Mouse (Mus musculus) CH12.LX (cell line): ENCODE results near the gene Fli1. TPM values are rescaled to one million over a fixed set of nuclear protein-coding genes. Genes with fewer than 3 reads are reported as not detected.

Experiments
- DNase-seq: peaks from one replicate; pipeline ENCODE4 v3.0.0-alpha.2; 2013; ENCODE audit errors: extremely low read depth
- H3K27ac ChIP-seq: 2 replicates; pipeline ENCODE4 v1.5.1; 2012; ENCODE audit warnings: low read depth, mild to moderate bottlenecking, control low read depth, moderate library complexity; ENCODE audit not compliant: insufficient read depth
- H3K27me3 ChIP-seq: replicated peaks from 2 replicates; pipeline ENCODE3; 2012; ENCODE audit warnings: inconsistent platforms
- H3K36me3 ChIP-seq, 2 experiments: replicated peaks in 1 of 2; 2 replicates each; pipeline versions ENCODE3 to v1.6.1; 2012; ENCODE audit warnings: inconsistent platforms in 1 of 2, low read length in 1 of 2, mild to moderate bottlenecking in 1 of 2, mixed read lengths in 1 of 2, moderate library complexity in 1 of 2; ENCODE audit not compliant: control insufficient read depth in 1 of 2, insufficient read depth in 1 of 2
- H3K4me1 ChIP-seq, 2 experiments: 2 replicates each; pipeline ENCODE4 v1.6.1; 2012; ENCODE audit warnings: inconsistent platforms in 1 of 2, moderate library complexity in 1 of 2; ENCODE audit not compliant: insufficient read depth in 2 of 2, control insufficient read depth in 1 of 2
- H3K4me2 ChIP-seq: 2 replicates; pipeline ENCODE4 v1.6.1; 2012; ENCODE audit warnings: low read depth, mild to moderate bottlenecking, control low read depth; ENCODE audit not compliant: poor library complexity, insufficient read depth, severe bottlenecking
- H3K4me3 ChIP-seq, 3 experiments: fragments of 150-350 bp in 1 of 3; sonication (generic) in 1 of 3; replicated peaks in 1 of 3; 2 replicates each; pipeline versions ENCODE3 to v1.5.1; 2011 to 2012; ENCODE audit warnings: low read depth in 2 of 3, low read length in 2 of 3, mild to moderate bottlenecking in 2 of 3, moderate library complexity in 2 of 3, control low read depth in 1 of 3, improper control_type of control experiment in 1 of 3, inconsistent platforms in 1 of 3, mixed read lengths in 1 of 3; ENCODE audit not compliant: poor library complexity in 1 of 3
- H3K79me2 ChIP-seq: replicated peaks from 2 replicates; pipeline ENCODE4 v1.6.1; 2012; ENCODE audit warnings: mild to moderate bottlenecking, moderate library complexity; ENCODE audit not compliant: control insufficient read depth, poor library complexity, insufficient read depth, severe bottlenecking; ENCODE audit errors: extremely low read depth
- H3K9ac ChIP-seq: 2 replicates; pipeline ENCODE4 v1.6.1; 2012; ENCODE audit warnings: low read depth, mild to moderate bottlenecking, control low read depth, moderate library complexity; ENCODE audit not compliant: insufficient read depth
- H3K9me3 ChIP-seq: replicated peaks from 2 replicates; pipeline ENCODE3; 2012; ENCODE audit warnings: low read length, inconsistent platforms, mixed read lengths
- BHLHE40 ChIP-seq: IDR thresholded peaks from 2 replicates; pipeline ENCODE4 v1.6.1; 2011; ENCODE audit warnings: mild to moderate bottlenecking, low read depth, low read length, improper control_type of control experiment
- CHD2 ChIP-seq: IDR thresholded peaks from 2 replicates; pipeline ENCODE4 v1.6.1; 2011; ENCODE audit warnings: low read length, improper control_type of control experiment
- CTCF ChIP-seq, 2 experiments: IDR thresholded peaks in 1 of 2; conservative IDR thresholded peaks in 1 of 2; 2 replicates each; pipeline ENCODE4 v1.5.1; 2011 to 2012; ENCODE audit warnings: low read depth in 2 of 2, low read length in 2 of 2, improper control_type of control experiment in 1 of 2, inconsistent platforms in 1 of 2, mild to moderate bottlenecking in 1 of 2, moderate library complexity in 1 of 2
- E2F4 ChIP-seq: IDR thresholded peaks from 2 replicates; pipeline ENCODE4 v1.6.1; 2011; ENCODE audit warnings: low read depth, low read length, improper control_type of control experiment; ENCODE audit not compliant: insufficient replicate concordance
- ELF1 ChIP-seq: IDR thresholded peaks from 2 replicates; pipeline ENCODE4 v1.6.1; 2014; ENCODE audit warnings: low read depth, mild to moderate bottlenecking, inconsistent platforms, low read length, improper control_type of control experiment
- EP300 ChIP-seq: IDR thresholded peaks from 2 replicates; pipeline ENCODE4 v1.6.1; 2011; ENCODE audit warnings: low read length, improper control_type of control experiment
- ETS1 ChIP-seq: conservative IDR thresholded peaks from 2 replicates; pipeline ENCODE4 v1.6.1; 2012; ENCODE audit warnings: low read depth, mild to moderate bottlenecking, inconsistent platforms, low read length, improper control_type of control experiment, moderate library complexity
- HCFC1 ChIP-seq: IDR thresholded peaks from 2 replicates; pipeline ENCODE4 v1.6.1; 2012; ENCODE audit warnings: low read depth, mild to moderate bottlenecking, inconsistent platforms, low read length, improper control_type of control experiment
- IRF4 ChIP-seq: IDR thresholded peaks from 2 replicates; pipeline ENCODE4 v1.6.1; 2014; ENCODE audit warnings: low read depth, mild to moderate bottlenecking, inconsistent platforms, low read length, improper control_type of control experiment
- JUN ChIP-seq: IDR thresholded peaks from 2 replicates; pipeline ENCODE4 v1.6.1; 2011; ENCODE audit warnings: low read depth, mild to moderate bottlenecking, low read length, improper control_type of control experiment, moderate library complexity; ENCODE audit not compliant: insufficient read depth
- JUND ChIP-seq: conservative IDR thresholded peaks from 2 replicates; pipeline ENCODE4 v1.6.1; 2011; ENCODE audit warnings: low read depth, low read length, improper control_type of control experiment
- MAFK ChIP-seq: IDR thresholded peaks from 2 replicates; pipeline ENCODE4 v1.6.1; 2011; ENCODE audit warnings: low read length, improper control_type of control experiment; ENCODE audit not compliant: insufficient replicate concordance
- MAX ChIP-seq: IDR thresholded peaks from 2 replicates; pipeline ENCODE4 v1.6.1; 2011; ENCODE audit warnings: low read length, improper control_type of control experiment
- MAZ ChIP-seq: IDR thresholded peaks from 2 replicates; pipeline ENCODE4 v1.6.1; 2012; ENCODE audit warnings: low read depth, mild to moderate bottlenecking, inconsistent platforms, low read length, improper control_type of control experiment, moderate library complexity
- MXI1 ChIP-seq: IDR thresholded peaks from 2 replicates; pipeline ENCODE4 v1.6.1; 2011; ENCODE audit warnings: mild to moderate bottlenecking, low read depth, low read length, improper control_type of control experiment
- MYC ChIP-seq: IDR thresholded peaks from 2 replicates; pipeline ENCODE4 v1.6.1; 2011; ENCODE audit warnings: low read depth, mild to moderate bottlenecking, improper control_type of control experiment, low read length
- NELFE ChIP-seq: IDR thresholded peaks from 2 replicates; pipeline ENCODE4 v1.6.1; 2011; ENCODE audit warnings: low read depth, low read length, improper control_type of control experiment
- NRF1 ChIP-seq: IDR thresholded peaks from 2 replicates; pipeline ENCODE4 v1.6.1; 2014; ENCODE audit warnings: low read depth, mild to moderate bottlenecking, inconsistent platforms, low read length, improper control_type of control experiment, moderate library complexity
- PAX5 ChIP-seq: IDR thresholded peaks from 2 replicates; pipeline ENCODE4 v1.6.1; 2012; ENCODE audit warnings: low read length, inconsistent platforms, mixed read lengths
- POLR2A ChIP-seq: IDR thresholded peaks from 2 replicates; pipeline ENCODE4 v1.6.1; 2011; ENCODE audit warnings: low read depth, mild to moderate bottlenecking, improper control_type of control experiment, low read length
- RAD21 ChIP-seq: IDR thresholded peaks from 2 replicates; pipeline ENCODE4 v1.6.1; 2011; ENCODE audit warnings: low read depth, mild to moderate bottlenecking, low read length, improper control_type of control experiment, moderate library complexity
- RCOR1 ChIP-seq: conservative IDR thresholded peaks from 2 replicates; pipeline ENCODE4 v1.6.1; 2012; ENCODE audit warnings: low read depth, mild to moderate bottlenecking, inconsistent platforms, low read length, improper control_type of control experiment
- SMC3 ChIP-seq: IDR thresholded peaks from 2 replicates; pipeline ENCODE4 v1.6.1; 2011; ENCODE audit warnings: low read depth, low read length, improper control_type of control experiment
- TCF12 ChIP-seq: IDR thresholded peaks from 2 replicates; pipeline ENCODE4 v1.6.1; 2014; ENCODE audit warnings: low read depth, mild to moderate bottlenecking, inconsistent platforms, low read length, improper control_type of control experiment
- UBTF ChIP-seq: IDR thresholded peaks from 2 replicates; pipeline ENCODE4 v1.6.1; 2012; ENCODE audit warnings: low read depth, mild to moderate bottlenecking, inconsistent platforms, low read length, improper control_type of control experiment, moderate library complexity
- USF2 ChIP-seq: conservative IDR thresholded peaks from 2 replicates; pipeline ENCODE4 v1.6.1; 2011; ENCODE audit warnings: low read depth, low read length, improper control_type of control experiment
- ZC3H11A ChIP-seq: IDR thresholded peaks from 2 replicates; pipeline ENCODE4 v1.6.1; 2012; ENCODE audit warnings: low read depth, mild to moderate bottlenecking, inconsistent platforms, low read length, improper control_type of control experiment
- ZKSCAN1 ChIP-seq: IDR thresholded peaks from 2 replicates; pipeline ENCODE4 v1.6.1; 2012; ENCODE audit warnings: low read depth, inconsistent platforms, low read length, improper control_type of control experiment, borderline replicate concordance
- ZMIZ1 ChIP-seq: IDR thresholded peaks from 2 replicates; pipeline ENCODE4 v1.6.1; 2012; ENCODE audit warnings: low read depth, mild to moderate bottlenecking, inconsistent platforms, low read length, improper control_type of control experiment
- ZNF384 ChIP-seq: IDR thresholded peaks from 2 replicates; pipeline ENCODE4 v1.6.1; 2012; ENCODE audit warnings: low read depth, low read length, improper control_type of control experiment, inconsistent platforms
- dilution Hi-C: fragments of 300-500 bp; cut with MboI; formaldehyde crosslinking; loops from 2 replicates; pipeline ENCODE4 v1.14.3; 2020; ENCODE audit warnings: low sequenced_read_pairs; ENCODE audit not compliant: extremely low pct_unique_long_range_greater_than_20kb, extremely low pct_ligation_motif_present
- in situ Hi-C: fragments of 300-500 bp; cut with MboI; formaldehyde crosslinking; loops from 3 replicates; pipeline ENCODE4 v1.14.3; 2019; ENCODE audit warnings: low sequenced_read_pairs, low pct_ligation_motif_present, low pct_unique_long_range_greater_than_20kb, mixed read lengths
- polyA plus RNA-seq: library from polyadenylated mRNA; unstranded; fragments of >175 nt; gene quantifications from 2 replicates; pipeline ENCODE4 v1.2.1, GENCODE M21; 2012; ENCODE audit warnings: low read depth; ENCODE audit not compliant: insufficient read length
- total RNA-seq, 2 experiments: library from RNA; depleted of rRNA; stranded (reverse); fragments of 300-350 nt in 1 of 2; fragments of >200 nt in 1 of 2; gene quantifications; 2 replicates each; pipeline ENCODE4 v1.2.3; 2012 to 2014

Gene Fli1
- total and polyA plus RNA-seq, 3 experiments, result 20.3 to 29.3 (median 20.8) TPM

DNA sequence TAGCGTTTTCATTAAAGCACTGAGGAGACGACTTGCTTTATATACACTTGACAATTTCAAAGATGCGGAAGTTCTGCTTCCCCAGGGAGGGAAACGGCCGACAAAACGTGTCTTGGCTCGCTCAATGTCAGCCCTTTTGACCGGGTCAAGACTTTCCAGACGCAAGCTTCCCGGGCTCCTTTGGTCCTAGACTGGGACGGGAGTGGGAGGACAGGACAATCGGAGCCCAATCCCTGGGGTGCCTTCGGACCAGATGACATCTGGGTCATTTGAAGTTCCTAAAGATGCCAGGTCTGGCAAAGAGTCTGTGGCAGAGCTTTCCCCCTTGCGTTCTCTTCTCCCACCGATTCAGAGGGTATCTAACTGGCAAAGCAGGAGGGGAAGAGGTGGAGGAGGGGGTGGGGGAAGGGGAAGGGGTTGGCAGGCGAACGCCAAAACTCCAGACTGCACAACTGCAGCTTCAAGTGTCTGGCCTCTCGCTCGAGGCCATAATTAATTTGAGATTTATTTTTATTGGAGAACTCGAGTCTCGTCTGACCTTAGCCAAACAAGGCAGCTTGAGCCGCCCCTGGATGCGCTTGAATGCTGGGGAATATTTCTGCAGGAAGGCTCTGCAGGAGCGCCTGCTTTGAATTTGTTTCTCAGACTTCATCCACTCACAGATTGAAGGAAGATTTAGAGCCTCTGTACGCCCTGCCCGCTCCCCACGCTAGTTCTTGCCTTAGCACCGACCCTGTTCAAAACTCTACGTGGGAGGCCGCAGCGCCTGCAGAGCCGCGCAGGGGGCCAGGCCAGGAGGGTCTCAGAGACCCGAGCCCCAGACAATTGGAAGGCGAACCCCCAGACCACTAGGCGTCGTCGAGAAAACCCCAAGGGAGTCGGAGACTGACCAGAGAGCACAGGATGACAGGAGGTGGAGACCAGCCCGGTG lies 2.3 kb upstream of the Fli1 start:
- no peaks in the 10 kb centered on the region for H3K36me3 ChIP-seq
- dilution Hi-C loops, result no loop called here
- H3K4me1 ChIP-seq, result peaks cover 0 to 25% of the 10 kb centered on the region in 2 experiments; a peak in 2 of 4 replicates
- no peak overlapping the region for H3K4me3 ChIP-seq
- H3K9me3 ChIP-seq, result peaks cover 6% of the 10 kb centered on the region
- no peak for TF ChIP-seq ZNF384
- no peak for TF ChIP-seq RAD21
- no peak for TF ChIP-seq POLR2A
- no peak for TF ChIP-seq HCFC1
- no peak for TF ChIP-seq SMC3
- no peak for TF ChIP-seq RCOR1
- TF ChIP-seq JUN, result no peak
- TF ChIP-seq E2F4, result no peak
- no peak for TF ChIP-seq MAZ
- no peak for TF ChIP-seq JUND
- no peak for TF ChIP-seq CTCF (conservative IDR thresholded peaks at IDR 0.05 in 1 of 2, IDR thresholded peaks at IDR 0.05 in 1 of 2; ENCODE audit: low read depth in 2 of 2, low read length in 2 of 2)
- no peak for TF ChIP-seq NELFE
- no peak for TF ChIP-seq MXI1
- no peak for TF ChIP-seq ZC3H11A
- no peak for TF ChIP-seq USF2
- TF ChIP-seq ZMIZ1, result no peak
- TF ChIP-seq EP300, result no peak
- no peak for TF ChIP-seq PAX5
- no peak for TF ChIP-seq NRF1
- TF ChIP-seq MYC, result no peak
- H3K79me2 ChIP-seq, result peaks cover 7% of the 10 kb centered on the region
- no peak overlapping the region for H3K4me2 ChIP-seq
- no peaks in the 10 kb centered on the region for H3K27me3 ChIP-seq
- no peak for DNase-seq
- in situ Hi-C loops, result no loop called here
- H3K27ac ChIP-seq, result no peak overlapping the region
- no peak overlapping the region for H3K9ac ChIP-seq

DNA sequence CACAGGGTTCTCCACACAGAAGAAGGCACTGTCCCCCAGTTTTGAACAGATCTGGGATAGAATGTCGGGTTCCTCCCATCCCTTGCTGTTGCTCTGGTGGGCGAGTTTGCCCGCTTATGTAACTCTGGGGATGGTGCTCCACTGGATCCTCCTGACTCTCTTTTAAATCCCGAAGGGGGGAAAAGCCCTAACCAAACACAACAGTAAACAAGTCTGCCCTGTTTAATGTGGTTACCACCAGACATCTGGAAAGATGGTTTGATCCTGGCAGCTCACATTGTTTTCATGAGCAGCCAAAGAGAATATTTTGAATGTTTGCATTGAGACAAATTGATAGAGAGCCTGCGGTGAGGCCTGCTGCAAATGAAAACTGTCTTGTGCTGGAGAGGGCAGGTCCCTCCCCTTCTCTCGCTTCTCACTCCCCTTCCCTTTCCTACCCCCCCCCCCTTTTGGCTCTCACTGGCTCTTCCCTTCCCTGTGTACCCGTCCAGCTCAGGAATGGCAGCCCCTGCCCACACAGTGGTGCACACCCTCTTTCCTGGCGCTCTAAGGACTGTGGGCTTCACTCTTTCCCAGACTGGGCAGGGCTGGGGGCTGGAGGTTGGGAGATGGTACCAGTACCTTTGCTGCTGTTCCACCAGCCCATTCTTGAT lies 1.4 kb upstream of the Fli1 start:
- Histone ChIP-seq H3K9me3 (peaks cover 6% of the 10 kb centered on the region), H3K4me3 (no peak overlapping the region), H3K9ac (no peak overlapping the region), H3K4me2 (no peak overlapping the region), H3K4me1 (peaks cover 0 to 20% of the 10 kb centered on the region in 2 experiments; a peak in 2 of 4 replicates), H3K79me2 (peaks cover 15% of the 10 kb centered on the region), H3K27me3 (no peaks in the 10 kb centered on the region), H3K36me3 (no peaks in the 10 kb centered on the region), H3K27ac (no peak overlapping the region)
- no peak for DNase-seq
- in situ Hi-C loops (no loop called here), dilution Hi-C loops (no loop called here)
- TF ChIP-seq UBTF, result no peak
- TF ChIP-seq SMC3, result no peak
- no peak for TF ChIP-seq RAD21
- TF ChIP-seq ETS1, result no peak
- TF ChIP-seq NRF1, result no peak
- no peak for TF ChIP-seq E2F4
- TF ChIP-seq MYC, result no peak
- no peak for TF ChIP-seq MAFK
- TF ChIP-seq TCF12, result no peak
- no peak for TF ChIP-seq CHD2
- no peak for TF ChIP-seq ZKSCAN1
- TF ChIP-seq IRF4, result no peak
- TF ChIP-seq ELF1, result no peak
- no peak for TF ChIP-seq MAX
- no peak for TF ChIP-seq ZNF384
- no peak for TF ChIP-seq BHLHE40
- TF ChIP-seq CTCF (conservative IDR thresholded peaks at IDR 0.05 in 1 of 2, IDR thresholded peaks at IDR 0.05 in 1 of 2; ENCODE audit: low read depth in 2 of 2, low read length in 2 of 2), result no peak
- TF ChIP-seq RCOR1, result no peak
